In the genomic region with DNA sequence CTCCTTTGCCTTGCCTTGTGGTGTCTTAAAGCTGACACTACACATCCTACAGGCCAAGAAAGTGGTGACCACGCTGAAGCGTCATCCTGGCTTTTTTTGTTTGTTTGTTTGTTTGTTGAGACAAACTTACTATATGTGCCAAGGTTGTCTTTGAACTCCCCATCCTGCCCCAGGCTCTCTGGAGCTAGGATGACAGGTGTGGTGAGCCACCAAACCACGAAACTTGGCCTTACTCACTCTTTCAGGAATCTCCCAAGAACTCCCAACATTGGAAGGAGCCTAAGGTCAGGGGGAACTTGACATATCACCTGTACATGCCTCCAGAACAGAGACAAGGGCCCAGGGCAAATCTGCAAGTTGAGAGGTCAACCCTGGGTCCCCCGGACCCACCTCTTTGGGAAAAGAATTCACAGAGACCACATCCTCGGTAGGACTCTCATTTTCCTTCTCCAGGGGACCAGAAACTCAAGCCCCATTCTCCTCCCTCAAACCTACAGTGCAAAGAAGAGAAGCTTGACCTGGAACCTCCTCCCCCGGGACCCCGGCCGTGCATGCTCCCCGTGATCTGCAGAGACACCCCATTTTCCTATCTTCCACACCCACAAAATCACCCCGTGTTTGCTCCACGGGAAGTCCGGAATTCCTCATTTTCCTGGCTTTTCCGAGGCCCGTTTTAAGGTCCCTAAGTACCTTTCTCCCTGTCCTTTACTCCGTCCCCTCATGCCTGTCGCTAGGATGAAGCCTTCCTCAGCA, we compare ENCODE assay signal across 9 mouse cellular contexts. TPM values are rescaled to one million over a fixed set of nuclear protein-coding genes. Genes with fewer than 3 reads are reported as not detected.
A peak's percentile ranks its signal among the peaks of the same experiment; 100 is the strongest.
DNase-seq lines count a peak whose midpoint lies in the region; ATAC-seq and TF ChIP-seq lines count a peak whose summit lies in the region.
"Had no signal": no experiment of that assay in that cellular context is flagged by ENCODE, and none has a peak within 500 bp of the region (broad histone marks: within the 10 kb centered on the region; RNA-seq: fewer than 3 reads in every experiment).

No protein-coding gene starts in this region.

- no peaks in the 10 kb centered on the region for H3K27me3 ChIP-seq in lung, embryonic 14.5 days (ENCODE audit: insufficient read depth, low read length)
- H3K27me3 ChIP-seq in forebrain, embryonic 10.5 days (ENCODE audit: poor library complexity, severe bottlenecking) = peaks cover 23% of the 10 kb centered on the region
- peaks cover 21% of the 10 kb centered on the region; the same call in 1 of the 2 replicates for H3K27me3 ChIP-seq in limb, embryonic 10.5 days (ENCODE audit: low read depth, poor library complexity, severe bottlenecking)
- H3K27me3 ChIP-seq in neural tube, embryonic 14.5 days (ENCODE audit: control insufficient read depth, insufficient read depth, low read length) = no peaks in the 10 kb centered on the region

- H3K27ac ChIP-seq in lung, embryonic 14.5 days (ENCODE audit: low read depth) = peak overlapping the region; percentile 89
- peak overlapping the region; percentile 96 for H3K27ac ChIP-seq in forebrain, embryonic 10.5 days
- H3K27ac ChIP-seq in limb, embryonic 10.5 days = peak overlapping the region; percentile 90
- H3K27ac ChIP-seq in neural tube, embryonic 14.5 days (ENCODE audit: low read depth, low read length) = peak overlapping the region; percentile 85

- H3K36me3 ChIP-seq in lung, embryonic 14.5 days (ENCODE audit: insufficient read depth) = 0 out of 2 replicates have a peak, but pooled peaks cover under 1% of the 10 kb centered on the region
- no peaks in the 10 kb centered on the region for H3K36me3 ChIP-seq in forebrain, embryonic 10.5 days (replicated peaks)
- H3K36me3 ChIP-seq in limb, embryonic 10.5 days = no peaks in the 10 kb centered on the region
- no peaks in the 10 kb centered on the region for H3K36me3 ChIP-seq in neural tube, embryonic 14.5 days (ENCODE audit: control insufficient read depth, insufficient read depth, low read length)

- H3K9ac ChIP-seq in lung, embryonic 14.5 days = peak overlapping the region; percentile 63
- peak overlapping the region; percentile 60 for H3K9ac ChIP-seq in neural tube, embryonic 14.5 days (replicated peaks; ENCODE audit: low read depth, low read length)

- H3K4me2 ChIP-seq in lung, embryonic 14.5 days = peak overlapping the region; percentile 70
- peak overlapping the region; percentile 71 for H3K4me2 ChIP-seq in neural tube, embryonic 14.5 days (ENCODE audit: low read depth, low read length)

- H3K9me3 ChIP-seq in lung, embryonic 14.5 days (ENCODE audit: low read depth, low read length) = no peaks in the 10 kb centered on the region
- no peaks in the 10 kb centered on the region for H3K9me3 ChIP-seq in forebrain, embryonic 10.5 days
- H3K9me3 ChIP-seq in limb, embryonic 10.5 days (replicated peaks) = no peaks in the 10 kb centered on the region
- no peaks in the 10 kb centered on the region for H3K9me3 ChIP-seq in neural tube, embryonic 14.5 days (ENCODE audit: control insufficient read depth, low read length)

- TF ChIP-seq CTCF in lung, embryonic 14.5 days (IDR thresholded peaks at IDR 0.05; ENCODE audit: low read depth) = no peak

- peaks cover 27% of the 10 kb centered on the region for H3K4me1 ChIP-seq in lung, embryonic 14.5 days (ENCODE audit: insufficient read depth)
- peaks cover 62% of the 10 kb centered on the region for H3K4me1 ChIP-seq in forebrain, embryonic 10.5 days
- peaks cover 52% of the 10 kb centered on the region for H3K4me1 ChIP-seq in limb, embryonic 10.5 days
- peaks cover 17% of the 10 kb centered on the region for H3K4me1 ChIP-seq in neural tube, embryonic 14.5 days (ENCODE audit: control insufficient read depth, insufficient read depth, low read length)

- H3K4me3 ChIP-seq in lung, embryonic 14.5 days (ENCODE audit: low read depth, low read length) = peak overlapping the region; percentile 43
- H3K4me3 ChIP-seq in forebrain, embryonic 10.5 days = peak overlapping the region; percentile 59
- H3K4me3 ChIP-seq in limb, embryonic 10.5 days = peak overlapping the region; percentile 61
- peak overlapping the region; percentile 38 for H3K4me3 ChIP-seq in neural tube, embryonic 14.5 days (ENCODE audit: low read depth, low read length)

- 25% methylated on average over 16 of the region's 16 CpGs for WGBS in lung, embryonic 14.5 days
- 38% methylated on average over 16 of the region's 16 CpGs for WGBS in forebrain, embryonic 10.5 days
- 43% methylated on average over 16 of the region's 16 CpGs for WGBS in limb, embryonic 10.5 days
- whole genome bisulfite sequencing in neural tube, embryonic 14.5 days = 38% methylated on average over 16 of the region's 16 CpGs

- ATAC-seq in lung, embryonic 14.5 days (ENCODE audit: insufficient read depth) = no peak
- no peak for ATAC-seq in neural tube, embryonic 14.5 days (ENCODE audit: low read depth)

- DNase-seq in lung, embryonic 14.5 days = no peak
- DNase-seq in lung, adult 18-20 months = no peak
- no peak for DNase-seq in forebrain, embryonic 10.5 days (ENCODE audit: extremely low spot score, low spot score)
- no peak for DNase-seq in limb, embryonic 10.5 days (ENCODE audit: low spot score)
- no peak for DNase-seq in adrenal gland, postnatal 4 days (ENCODE audit: low spot score in 2 of 2)
- no peak for DNase-seq in frontal cortex, postnatal 10 days (ENCODE audit: low spot score in 2 of 2)
- no peak for DNase-seq in frontal cortex, adult 2 months (ENCODE audit: extremely low spot score in 1 of 2, low spot score in 1 of 2)

RNA-seq across cellular contexts. Expression of a gene that starts 2.9 kb away (rescaled TPM):
- 8.1 and 9.2 TPM in 2 replicates for polyA plus RNA-seq in lung, embryonic 14.5 days (2014; fragmentation: Nextera tagmentation; extraction: Ambion mirVana)
- polyA plus RNA-seq in forebrain, embryonic 10.5 days (2016; fragmentation: Nextera tagmentation; extraction: Ambion mirVana) = 1.7 and 3.1 TPM in 2 replicates
- 2.2 and 3.2 TPM in 2 replicates for polyA plus RNA-seq in limb, embryonic 10.5 days (2016; fragmentation: Nextera tagmentation; extraction: Ambion mirVana)
- polyA plus RNA-seq in neural tube, embryonic 14.5 days (2014; fragmentation: Nextera tagmentation; extraction: Ambion mirVana) = 2.6 and 3.0 TPM in 2 replicates
- total RNA-seq in adrenal gland, postnatal 4 days (2021) = 10 to 100 TPM; 11.5 to 14.2 TPM
- polyA plus RNA-seq in frontal cortex, adult 2 months (2012; rRNA removed) = 5.9 and 6.6 TPM in 2 replicates

RNA-seq across cellular contexts. Expression of a gene that starts 15.4 kb away (rescaled TPM):
- 29.4 and 35.3 TPM in 2 replicates for polyA plus RNA-seq in lung, embryonic 14.5 days (2014; fragmentation: Nextera tagmentation; extraction: Ambion mirVana)
- polyA plus RNA-seq in forebrain, embryonic 10.5 days (2016; fragmentation: Nextera tagmentation; extraction: Ambion mirVana) = 4.5 and 4.7 TPM in 2 replicates
- polyA plus RNA-seq in limb, embryonic 10.5 days (2016; fragmentation: Nextera tagmentation; extraction: Ambion mirVana) = 8.0 and 8.3 TPM in 2 replicates
- polyA plus RNA-seq in neural tube, embryonic 14.5 days (2014; fragmentation: Nextera tagmentation; extraction: Ambion mirVana) = 12.8 and 14.2 TPM in 2 replicates
- total RNA-seq in adrenal gland, postnatal 4 days (2021) = 10 to 100 TPM; 31.1 to 31.2 TPM
- polyA plus RNA-seq in frontal cortex, adult 2 months (2012; rRNA removed) = 7.2 and 7.3 TPM in 2 replicates

RNA-seq across cellular contexts. Expression of a gene that starts 21.1 kb away (rescaled TPM):
- polyA plus RNA-seq in lung, embryonic 14.5 days (2014; fragmentation: Nextera tagmentation; extraction: Ambion mirVana) = 0.28 and 0.35 TPM in 2 replicates
- polyA plus RNA-seq in forebrain, embryonic 10.5 days (2016; fragmentation: Nextera tagmentation; extraction: Ambion mirVana) = 0.25 TPM in 1 of 2 replicates, not detected in the other
- polyA plus RNA-seq in limb, embryonic 10.5 days (2016; fragmentation: Nextera tagmentation; extraction: Ambion mirVana) = 0.24 TPM in 1 of 2 replicates, not detected in the other
- polyA plus RNA-seq in neural tube, embryonic 14.5 days (2014; fragmentation: Nextera tagmentation; extraction: Ambion mirVana) = not detected in 2 replicates
- 1 to 10 TPM in 1 of 2 experiments, under 1 TPM in 1; 0.54 to 1.1 TPM for total RNA-seq in adrenal gland, postnatal 4 days (2021)
- polyA plus RNA-seq in frontal cortex, adult 2 months (2012; rRNA removed) = 0.08 and 0.10 TPM in 2 replicates

RNA-seq across cellular contexts. Expression of a gene that starts 23.5 kb away (rescaled TPM):
- 0.22 and 0.75 TPM in 2 replicates for polyA plus RNA-seq in lung, embryonic 14.5 days (2014; fragmentation: Nextera tagmentation; extraction: Ambion mirVana)
- polyA plus RNA-seq in forebrain, embryonic 10.5 days (2016; fragmentation: Nextera tagmentation; extraction: Ambion mirVana) = 0.12 TPM in 2 replicates
- polyA plus RNA-seq in limb, embryonic 10.5 days (2016; fragmentation: Nextera tagmentation; extraction: Ambion mirVana) = 0.16 and 0.21 TPM in 2 replicates
- polyA plus RNA-seq in neural tube, embryonic 14.5 days (2014; fragmentation: Nextera tagmentation; extraction: Ambion mirVana) = 0.15 and 0.51 TPM in 2 replicates
- under 1 TPM in 1 of 2 experiments, not detected in 1; 0.42 TPM for total RNA-seq in adrenal gland, postnatal 4 days (2021)
- 0.13 and 0.16 TPM in 2 replicates for polyA plus RNA-seq in frontal cortex, adult 2 months (2012; rRNA removed)
- total RNA-seq: adrenal gland, postnatal 14 days had no signal

RNA-seq across cellular contexts. Expression of a gene that starts 25.6 kb away (rescaled TPM):
- 0.13 and 0.58 TPM in 2 replicates for polyA plus RNA-seq in lung, embryonic 14.5 days (2014; fragmentation: Nextera tagmentation; extraction: Ambion mirVana)
- polyA plus RNA-seq in forebrain, embryonic 10.5 days (2016; fragmentation: Nextera tagmentation; extraction: Ambion mirVana) = 0.07 TPM in 1 of 2 replicates, not detected in the other
- not detected in 2 replicates for polyA plus RNA-seq in limb, embryonic 10.5 days (2016; fragmentation: Nextera tagmentation; extraction: Ambion mirVana)
- not detected in 2 replicates for polyA plus RNA-seq in neural tube, embryonic 14.5 days (2014; fragmentation: Nextera tagmentation; extraction: Ambion mirVana)
- under 1 TPM in 1 of 2 experiments, not detected in 1; 0.22 TPM for total RNA-seq in adrenal gland, postnatal 4 days (2021)
- polyA plus RNA-seq in frontal cortex, adult 2 months (2012; rRNA removed) = 0.08 TPM in 2 replicates
